Mouse (Mus musculus) embryonic fibroblast, embryonic 13.5 days (primary cell): Measurements from ENCODE around the gene Enoph1. TPM values are rescaled to one million over a fixed set of nuclear protein-coding genes. Genes with fewer than 3 reads are reported as not detected.

Experiments used
- H3K27ac ChIP-seq: 2 replicates; pipeline ENCODE4 v1.5.1; 2012; ENCODE audit warnings: low read length, control low read depth, inconsistent platforms; ENCODE audit not compliant: insufficient read depth
- H3K4me1 ChIP-seq: 2 replicates; pipeline ENCODE4 v1.6.1; 2011; ENCODE audit warnings: low read length; ENCODE audit not compliant: control insufficient read depth, insufficient read depth
- H3K4me3 ChIP-seq: 2 replicates; pipeline ENCODE4 v1.5.1; 2011; ENCODE audit warnings: mild to moderate bottlenecking, control low read depth, low read length; ENCODE audit not compliant: insufficient read depth
- CTCF ChIP-seq: IDR thresholded peaks from 2 replicates; pipeline ENCODE4 v1.5.1; 2011; ENCODE audit warnings: mild to moderate bottlenecking, control low read depth, low read length, moderate library complexity, borderline replicate concordance; ENCODE audit not compliant: insufficient read depth
- POLR2A ChIP-seq: IDR thresholded peaks from 2 replicates; pipeline ENCODE4 v1.6.1; 2011; ENCODE audit warnings: low read depth, mild to moderate bottlenecking, control low read depth, low read length, moderate library complexity
- polyA plus RNA-seq: library from polyadenylated mRNA; stranded (reverse); fragments of >200 nt; gene quantifications from 2 replicates; pipeline ENCODE4 v1.2.4, GENCODE M21; 2011; ENCODE audit warnings: low read depth; ENCODE audit not compliant: missing spikeins, insufficient read length

Gene Enoph1
- polyA plus RNA-seq, 1 experiment = 20.1 TPM

- TF ChIP-seq CTCF (no peak), POLR2A (no peak)
- Histone ChIP-seq H3K4me1 (peaks cover 4% of the 10 kb centered on the region; the same call in 1 of the 2 replicates), H3K27ac (no peak overlapping the region), H3K4me3 (no peak overlapping the region)
Measured at GRCm38 (mm10) chr5:100113403-100113802, 73.6 kb downstream of the Enoph1 start.

Other genes with a start within 250 kb of the Enoph1 start
- gene Vamp9, start 133.7 kb upstream of the Enoph1 start, polyA plus RNA-seq = not detected in 2 replicates
- 295 and 380 TPM in 2 replicates for gene Hnrnpd, start 61.0 kb upstream of the Enoph1 start, polyA plus RNA-seq
- 2.4 and 2.5 TPM in 2 replicates for gene 4930524J08Rik, start 60.9 kb upstream of the Enoph1 start, polyA plus RNA-seq
- gene Hnrnpdl, start 321 bp upstream of the Enoph1 start, polyA plus RNA-seq = 155 and 231 TPM in 2 replicates
- not detected in 2 replicates for gene Tmem150c, start 119.8 kb downstream of the Enoph1 start, polyA plus RNA-seq